Mouse (Mus musculus) kidney, postnatal 14 days (tissue): Measurements from ENCODE around the gene Clybl.
A peak's percentile ranks its signal among the peaks of the same experiment; 100 is the strongest.

Experiments used
- DNase-seq: peaks from one replicate; pipeline ENCODE4 v3.0.0; 2022; ENCODE audit warnings: mixed read lengths

Gene Clybl

GRCm38 (mm10) chr14:122181078-122181814 lies at the start of gene Clybl:
TSS of gene Clybl (plus strand) at chr14:122181704.
- DNase-seq, result peak; percentile 97

- DNase-seq, result no peak
Measured at GRCm38 (mm10) chr14:122136368-122136928, 45.1 kb upstream of the Clybl start.

GRCm38 (mm10) chr14:122137234-122137633 lies 44.3 kb upstream of the Clybl start:
- DNase-seq, result no peak

- DNase-seq, result no peak
Measured at GRCm38 (mm10) chr14:122140126-122140525, 41.4 kb upstream of the Clybl start.

- no peak for DNase-seq
Measured at GRCm38 (mm10) chr14:122143585-122144269, 37.8 kb upstream of the Clybl start.

- no peak for DNase-seq
Measured at GRCm38 (mm10) chr14:122145374-122145773, 36.1 kb upstream of the Clybl start.

GRCm38 (mm10) chr14:122150616-122151015 lies 30.9 kb upstream of the Clybl start:
- no peak for DNase-seq

- no peak for DNase-seq
Measured at GRCm38 (mm10) chr14:122157738-122158137, 23.8 kb upstream of the Clybl start.

- DNase-seq, result no peak
Measured at GRCm38 (mm10) chr14:122160916-122161315, 20.6 kb upstream of the Clybl start.

GRCm38 (mm10) chr14:122168912-122169311 lies 12.6 kb upstream of the Clybl start:
- no peak for DNase-seq

- no peak for DNase-seq
Measured at GRCm38 (mm10) chr14:122170202-122170781, 11.2 kb upstream of the Clybl start.

- DNase-seq, result peak; percentile 17
Measured at GRCm38 (mm10) chr14:122171031-122171430, 10.5 kb upstream of the Clybl start.

- DNase-seq, result no peak
Measured at GRCm38 (mm10) chr14:122176263-122176798, 5.2 kb upstream of the Clybl start.

GRCm38 (mm10) chr14:122179262-122179661 lies 2.2 kb upstream of the Clybl start:
- DNase-seq, result no peak

GRCm38 (mm10) chr14:122181815-122182157 lies 282 bp downstream of the Clybl start:
- DNase-seq, result no peak

GRCm38 (mm10) chr14:122182220-122182619 lies 716 bp downstream of the Clybl start:
- DNase-seq, result no peak

GRCm38 (mm10) chr14:122183974-122184373 lies 2.5 kb downstream of the Clybl start:
- DNase-seq, result no peak

GRCm38 (mm10) chr14:122188250-122188649 lies 6.7 kb downstream of the Clybl start:
- no peak for DNase-seq

GRCm38 (mm10) chr14:122189901-122190300 lies 8.4 kb downstream of the Clybl start:
- DNase-seq, result peak; percentile 41

- DNase-seq, result no peak
Measured at GRCm38 (mm10) chr14:122190527-122190926, 9.0 kb downstream of the Clybl start.

- DNase-seq, result peak; percentile 76
Measured at GRCm38 (mm10) chr14:122190941-122191510, 9.5 kb downstream of the Clybl start.

GRCm38 (mm10) chr14:122194630-122195029 lies 13.1 kb downstream of the Clybl start:
- no peak for DNase-seq

GRCm38 (mm10) chr14:122196851-122197250 lies 15.3 kb downstream of the Clybl start:
- DNase-seq, result no peak
